Mouse (Mus musculus): ENCODE measurements around the gene Srebf2. TPM values are rescaled to one million over a fixed set of nuclear protein-coding genes. Genes with fewer than 3 reads are reported as not detected.

Gene Srebf2
- polyA plus RNA-seq, 1 experiment from 2014 or later: 200 TPM

- H3K9me3 ChIP-seq (replicated peaks): no peaks in the 10 kb centered on the region
- H3K4me3 ChIP-seq: no peak overlapping the region
- WGBS: 93% methylated on average over 5 of the region's 5 CpGs
- no peaks in the 10 kb centered on the region for H3K27me3 ChIP-seq
- H3K4me1 ChIP-seq: peaks cover 29% of the 10 kb centered on the region
- H3K4me2 ChIP-seq: no peak overlapping the region
- no peak overlapping the region for H3K27ac ChIP-seq
- ATAC-seq: no peak
- H3K36me3 ChIP-seq (ENCODE audit: poor library complexity, severe bottlenecking): peaks cover 56% of the 10 kb centered on the region
- no peak overlapping the region for H3K9ac ChIP-seq
These were observed 22.7 kb downstream of the Srebf2 start for GRCm38 (mm10) chr15:82169671-82170070.

GRCm38 (mm10) chr15:82170437-82171377, 23.7 kb downstream of the Srebf2 start:
- ATAC-seq: no peak
- no peak overlapping the region for H3K9ac ChIP-seq
- peaks cover 24% of the 10 kb centered on the region for H3K4me1 ChIP-seq
- WGBS: 86% methylated on average over 36 of the region's 36 CpGs
- no peak overlapping the region for H3K4me3 ChIP-seq
- peaks cover 66% of the 10 kb centered on the region for H3K36me3 ChIP-seq (ENCODE audit: poor library complexity, severe bottlenecking)
- no peak overlapping the region for H3K4me2 ChIP-seq
- no peak overlapping the region for H3K27ac ChIP-seq
- H3K27me3 ChIP-seq: no peaks in the 10 kb centered on the region
- no peaks in the 10 kb centered on the region for H3K9me3 ChIP-seq (replicated peaks)

- Histone ChIP-seq H3K27me3 (no peaks in the 10 kb centered on the region), H3K9me3 (replicated peaks) (no peaks in the 10 kb centered on the region), H3K9ac (no peak overlapping the region), H3K27ac (no peak overlapping the region), H3K36me3 (ENCODE audit: poor library complexity, severe bottlenecking) (peaks cover 84% of the 10 kb centered on the region), H3K4me3 (no peak overlapping the region), H3K4me1 (peaks cover 5% of the 10 kb centered on the region; the same call in 1 of the 2 replicates), H3K4me2 (no peak overlapping the region)
- ATAC-seq: no peak
- 84% methylated on average over 8 of the region's 8 CpGs for WGBS
These were observed 25.7 kb downstream of the Srebf2 start for GRCm38 (mm10) chr15:82172648-82173047.

- Histone ChIP-seq H3K27me3 (no peaks in the 10 kb centered on the region), H3K4me2 (no peak overlapping the region), H3K4me1 (no peaks in the 10 kb centered on the region), H3K36me3 (ENCODE audit: poor library complexity, severe bottlenecking) (peaks cover 97% of the 10 kb centered on the region), H3K9me3 (replicated peaks) (no peaks in the 10 kb centered on the region), H3K27ac (no peak overlapping the region), H3K9ac (no peak overlapping the region), H3K4me3 (no peak overlapping the region)
- ATAC-seq: no peak
- 96% methylated on average over 9 of the region's 9 CpGs for WGBS
These were observed 28.1 kb downstream of the Srebf2 start for GRCm38 (mm10) chr15:82175091-82175490.

- Histone ChIP-seq H3K9ac (no peak overlapping the region), H3K36me3 (ENCODE audit: poor library complexity, severe bottlenecking) (peaks cover 97% of the 10 kb centered on the region), H3K4me1 (no peaks in the 10 kb centered on the region), H3K4me3 (no peak overlapping the region), H3K4me2 (no peak overlapping the region), H3K27ac (no peak overlapping the region), H3K9me3 (replicated peaks) (peaks cover 7% of the 10 kb centered on the region; the same call in 1 of the 2 replicates), H3K27me3 (no peaks in the 10 kb centered on the region)
- no peak for ATAC-seq
- 92% methylated on average over 7 of the region's 7 CpGs for WGBS
These were observed 30.8 kb downstream of the Srebf2 start for GRCm38 (mm10) chr15:82177743-82178290.

GRCm38 (mm10) chr15:82181131-82181530, 34.1 kb downstream of the Srebf2 start:
- Histone ChIP-seq H3K4me2 (no peak overlapping the region), H3K4me1 (no peaks in the 10 kb centered on the region), H3K27ac (no peak overlapping the region), H3K36me3 (ENCODE audit: poor library complexity, severe bottlenecking) (peaks cover 100% of the 10 kb centered on the region), H3K4me3 (no peak overlapping the region), H3K27me3 (no peaks in the 10 kb centered on the region), H3K9me3 (replicated peaks) (peaks cover 7% of the 10 kb centered on the region; the same call in 1 of the 2 replicates), H3K9ac (no peak overlapping the region)
- ATAC-seq: no peak
- WGBS: 89% methylated on average over 5 of the region's 5 CpGs

GRCm38 (mm10) chr15:82182311-82182710, 35.3 kb downstream of the Srebf2 start:
- ATAC-seq: no peak
- H3K4me2 ChIP-seq: no peak overlapping the region
- no peak overlapping the region for H3K9ac ChIP-seq
- no peak overlapping the region for H3K4me3 ChIP-seq
- H3K9me3 ChIP-seq (replicated peaks): peaks cover 10% of the 10 kb centered on the region; the same call in 1 of the 2 replicates
- no peaks in the 10 kb centered on the region for H3K4me1 ChIP-seq
- peaks cover 100% of the 10 kb centered on the region for H3K36me3 ChIP-seq (ENCODE audit: poor library complexity, severe bottlenecking)
- WGBS: 93% methylated on average over 4 of the region's 4 CpGs
- no peak overlapping the region for H3K27ac ChIP-seq
- no peaks in the 10 kb centered on the region for H3K27me3 ChIP-seq

- Histone ChIP-seq H3K4me3 (no peak overlapping the region), H3K27me3 (no peaks in the 10 kb centered on the region), H3K9me3 (replicated peaks) (peaks cover 10% of the 10 kb centered on the region; the same call in 1 of the 2 replicates), H3K4me1 (no peaks in the 10 kb centered on the region), H3K4me2 (no peak overlapping the region), H3K9ac (no peak overlapping the region), H3K36me3 (ENCODE audit: poor library complexity, severe bottlenecking) (peaks cover 100% of the 10 kb centered on the region), H3K27ac (no peak overlapping the region)
- WGBS: 91% methylated on average over 10 of the region's 10 CpGs
- ATAC-seq: no peak
These were observed 36.6 kb downstream of the Srebf2 start for GRCm38 (mm10) chr15:82183596-82183995.

GRCm38 (mm10) chr15:82184183-82184582, 37.2 kb downstream of the Srebf2 start:
- ATAC-seq: no peak
- Histone ChIP-seq H3K27ac (no peak overlapping the region), H3K4me3 (no peak overlapping the region), H3K4me1 (no peaks in the 10 kb centered on the region), H3K36me3 (ENCODE audit: poor library complexity, severe bottlenecking) (peaks cover 99% of the 10 kb centered on the region), H3K9ac (no peak overlapping the region), H3K9me3 (replicated peaks) (peaks cover 10% of the 10 kb centered on the region; the same call in 1 of the 2 replicates), H3K4me2 (no peak overlapping the region), H3K27me3 (no peaks in the 10 kb centered on the region)
- 95% methylated on average over 7 of the region's 7 CpGs for WGBS

GRCm38 (mm10) chr15:82184656-82185055, 37.7 kb downstream of the Srebf2 start:
- Histone ChIP-seq H3K4me1 (no peaks in the 10 kb centered on the region), H3K9ac (no peak overlapping the region), H3K36me3 (ENCODE audit: poor library complexity, severe bottlenecking) (peaks cover 99% of the 10 kb centered on the region), H3K4me3 (no peak overlapping the region), H3K27me3 (no peaks in the 10 kb centered on the region), H3K27ac (peak overlapping the region; percentile 40; the same call in 1 of the 2 replicates), H3K9me3 (replicated peaks) (peaks cover 10% of the 10 kb centered on the region; the same call in 1 of the 2 replicates), H3K4me2 (no peak overlapping the region)
- no peak for ATAC-seq
- 93% methylated on average over 10 of the region's 10 CpGs for WGBS

- no peak overlapping the region for H3K27ac ChIP-seq
- no peak for ATAC-seq
- WGBS: 95% methylated on average over 14 of the region's 14 CpGs
These were observed 38.2 kb downstream of the Srebf2 start for GRCm38 (mm10) chr15:82185062-82185783.

GRCm38 (mm10) chr15:82186131-82186530, 39.1 kb downstream of the Srebf2 start:
- Histone ChIP-seq H3K27me3 (no peaks in the 10 kb centered on the region), H3K4me1 (no peaks in the 10 kb centered on the region), H3K4me2 (no peak overlapping the region), H3K36me3 (ENCODE audit: poor library complexity, severe bottlenecking) (peaks cover 98% of the 10 kb centered on the region), H3K27ac (0 out of 2 replicates have a peak overlapping the region, but pooled peaks have one; percentile 8), H3K9me3 (replicated peaks) (peaks cover 10% of the 10 kb centered on the region; the same call in 1 of the 2 replicates), H3K4me3 (no peak overlapping the region), H3K9ac (no peak overlapping the region)
- ATAC-seq: no peak
- 88% methylated on average over 14 of the region's 14 CpGs for WGBS

More at GRCm38 (mm10) chr15:82185062-82185783, 38.2 kb downstream of the Srebf2 start:
- Histone ChIP-seq H3K9me3 (replicated peaks) (peaks cover 10% of the 10 kb centered on the region; the same call in 1 of the 2 replicates), H3K4me3 (no peak overlapping the region), H3K9ac (no peak overlapping the region), H3K4me2 (no peak overlapping the region), H3K4me1 (no peaks in the 10 kb centered on the region), H3K27me3 (no peaks in the 10 kb centered on the region), H3K36me3 (ENCODE audit: poor library complexity, severe bottlenecking) (peaks cover 99% of the 10 kb centered on the region)
